Mouse (Mus musculus): ENCODE results near the gene Nacc2.

The Nacc2 gene

GRCm38 (mm10) chr2:26055046-26055746 lies 67.8 kb downstream of the Nacc2 start:
- DNase-seq (ENCODE audit: low spot score) = peak; percentile 49

GRCm38 (mm10) chr2:26052806-26053205 lies 70.2 kb downstream of the Nacc2 start:
- no peak for DNase-seq (ENCODE audit: low spot score)

- DNase-seq (ENCODE audit: low spot score) = no peak
Observed at GRCm38 (mm10) chr2:26048816-26049215, 74.2 kb downstream of the Nacc2 start.

GRCm38 (mm10) chr2:26044216-26044615 lies 78.8 kb downstream of the Nacc2 start:
- DNase-seq (ENCODE audit: low spot score) = no peak

- no peak for DNase-seq (ENCODE audit: low spot score)
Observed at GRCm38 (mm10) chr2:26042603-26043002, 80.4 kb downstream of the Nacc2 start.

- no peak for DNase-seq (ENCODE audit: low spot score)
Observed at GRCm38 (mm10) chr2:26041163-26041810, 81.7 kb downstream of the Nacc2 start.

- DNase-seq (ENCODE audit: low spot score) = no peak
Observed at GRCm38 (mm10) chr2:26039951-26040350, 83.1 kb downstream of the Nacc2 start.

- no peak for DNase-seq (ENCODE audit: low spot score)
Observed at GRCm38 (mm10) chr2:26037386-26037785, 85.6 kb downstream of the Nacc2 start.

GRCm38 (mm10) chr2:26034344-26035050 lies 88.5 kb downstream of the Nacc2 start:
- DNase-seq (ENCODE audit: low spot score) = no peak

GRCm38 (mm10) chr2:26030288-26030687 lies 92.7 kb downstream of the Nacc2 start:
- no peak for DNase-seq (ENCODE audit: low spot score)

GRCm38 (mm10) chr2:26024138-26025075 lies 98.6 kb downstream of the Nacc2 start:
- peak; percentile 11 for DNase-seq (ENCODE audit: low spot score)

GRCm38 (mm10) chr2:26022626-26023025 lies 100.4 kb downstream of the Nacc2 start:
- DNase-seq (ENCODE audit: low spot score) = no peak

- no peak for DNase-seq (ENCODE audit: low spot score)
Observed at GRCm38 (mm10) chr2:26022258-26022565, 100.8 kb downstream of the Nacc2 start.

- DNase-seq (ENCODE audit: low spot score) = peak; percentile 73
Observed at GRCm38 (mm10) chr2:26021561-26022257, 101.3 kb downstream of the Nacc2 start, which contains the start of gene Ubac1. Ubac1 (minus strand) TSS chr2:26021747.

GRCm38 (mm10) chr2:26020714-26021560 lies 102.1 kb downstream of the Nacc2 start:
- peak; percentile 42 for DNase-seq (ENCODE audit: low spot score)

GRCm38 (mm10) chr2:26019923-26020322 lies 103.1 kb downstream of the Nacc2 start:
- DNase-seq (ENCODE audit: low spot score) = no peak

- no peak for DNase-seq (ENCODE audit: low spot score)
Observed at GRCm38 (mm10) chr2:26017326-26017725, 105.7 kb downstream of the Nacc2 start.

- no peak for DNase-seq (ENCODE audit: low spot score)
Observed at GRCm38 (mm10) chr2:26013674-26014073, 109.3 kb downstream of the Nacc2 start.

GRCm38 (mm10) chr2:26011420-26011819 lies 111.6 kb downstream of the Nacc2 start:
- DNase-seq (ENCODE audit: low spot score) = no peak

All from urinary bladder, postnatal 25 days (tissue).